Mouse (Mus musculus): ENCODE results near the gene Ppp1r32.

- no peak for TF ChIP-seq CTCF (IDR thresholded peaks at IDR 0.05; ENCODE audit: control insufficient read depth, insufficient read depth, insufficient replicate concordance, low read depth, low read length)
- no peak for TF ChIP-seq POLR2A (IDR thresholded peaks at IDR 0.05; ENCODE audit: control insufficient read depth, low read depth, low read length)
Measured at GRCm38 (mm10) chr19:10524784-10525105, 42.0 kb upstream of the Ppp1r32 start.

Measured in testis, adult 2 months (tissue).